Mouse (Mus musculus): ENCODE results near the gene Mecom. TPM values are rescaled to one million over a fixed set of nuclear protein-coding genes. Genes with fewer than 3 reads are reported as not detected.

The Mecom gene
- total and polyA plus RNA-seq, 3 experiments, result not detected

- peaks cover 0 to 11% of the 10 kb centered on the region in 2 experiments; a peak in 2 of 4 replicates for H3K4me1 ChIP-seq (ENCODE audit: control insufficient read depth in 1 of 2, insufficient read depth in 2 of 2)
- no peaks in the 10 kb centered on the region for H3K36me3 ChIP-seq (replicated peaks in 1 of 2; ENCODE audit: control insufficient read depth in 1 of 2, insufficient read depth in 1 of 2, low read length in 1 of 2)
- no peak overlapping the region for H3K9ac ChIP-seq (ENCODE audit: insufficient read depth, low read depth)
- DNase-seq (ENCODE audit: extremely low read depth), result no peak
- TF ChIP-seq MAZ (IDR thresholded peaks at IDR 0.05; ENCODE audit: low read depth, low read length), result no peak
- TF ChIP-seq E2F4 (IDR thresholded peaks at IDR 0.05; ENCODE audit: insufficient replicate concordance, low read depth, low read length), result no peak
- no peak for TF ChIP-seq USF1 (IDR thresholded peaks at IDR 0.05; ENCODE audit: low read depth, low read length)
- no peak for TF ChIP-seq JUN (IDR thresholded peaks at IDR 0.05; ENCODE audit: insufficient read depth, low read depth, low read length)
- TF ChIP-seq POLR2A (IDR thresholded peaks at IDR 0.05; ENCODE audit: low read depth, low read length), result no peak
- no peak for TF ChIP-seq RAD21 (IDR thresholded peaks at IDR 0.05; ENCODE audit: low read depth, low read length)
- no peak for TF ChIP-seq MAX (IDR thresholded peaks at IDR 0.05; ENCODE audit: low read length)
- TF ChIP-seq UBTF (IDR thresholded peaks at IDR 0.05; ENCODE audit: low read depth, low read length), result no peak
- no peak for TF ChIP-seq SMC3 (IDR thresholded peaks at IDR 0.05; ENCODE audit: low read depth, low read length)
- no peak for TF ChIP-seq ZKSCAN1 (IDR thresholded peaks at IDR 0.05; ENCODE audit: borderline replicate concordance, low read depth, low read length)
- TF ChIP-seq CHD1 (IDR thresholded peaks at IDR 0.05; ENCODE audit: low read depth, low read length), result no peak
- no peak for TF ChIP-seq JUND (conservative IDR thresholded peaks at IDR 0.05; ENCODE audit: low read depth, low read length)
- TF ChIP-seq TCF12 (IDR thresholded peaks at IDR 0.05; ENCODE audit: low read depth, low read length), result no peak
- TF ChIP-seq MYC (IDR thresholded peaks at IDR 0.05; ENCODE audit: low read depth, low read length), result no peak
- TF ChIP-seq ZNF384 (IDR thresholded peaks at IDR 0.05; ENCODE audit: low read depth, low read length), result no peak
- TF ChIP-seq KAT2A (IDR thresholded peaks at IDR 0.05; ENCODE audit: insufficient replicate concordance, low read length), result no peak
- no peak for TF ChIP-seq CTCF (conservative IDR thresholded peaks at IDR 0.05 in 1 of 2, IDR thresholded peaks at IDR 0.05 in 1 of 2; ENCODE audit: low read depth in 2 of 2, low read length in 2 of 2)
- no peak for TF ChIP-seq ELF1 (IDR thresholded peaks at IDR 0.05; ENCODE audit: low read depth, low read length)
- no peak for TF ChIP-seq EP300 (IDR thresholded peaks at IDR 0.05; ENCODE audit: low read length)
- no peak for TF ChIP-seq USF2 (conservative IDR thresholded peaks at IDR 0.05; ENCODE audit: low read depth, low read length)
- no peak overlapping the region for H3K4me2 ChIP-seq (ENCODE audit: insufficient read depth, low read depth, poor library complexity, severe bottlenecking)
- no peaks in the 10 kb centered on the region for H3K9me3 ChIP-seq (replicated peaks; ENCODE audit: low read length)
- dilution Hi-C loops (cut with MboI; ENCODE audit: extremely low pct_ligation_motif_present, extremely low pct_unique_long_range_greater_than_20kb, low sequenced_read_pairs) (no loop called here), in situ Hi-C loops (cut with MboI; ENCODE audit: low pct_ligation_motif_present, low pct_unique_long_range_greater_than_20kb, low sequenced_read_pairs) (no loop called here)
- no peak overlapping the region for H3K27ac ChIP-seq (ENCODE audit: insufficient read depth, low read depth)
- H3K4me3 ChIP-seq (replicated peaks in 1 of 3; ENCODE audit: low read depth in 2 of 3, low read length in 2 of 3, poor library complexity in 1 of 3), result no peak overlapping the region
- no peaks in the 10 kb centered on the region for H3K27me3 ChIP-seq (replicated peaks)
- H3K79me2 ChIP-seq (replicated peaks; ENCODE audit: control insufficient read depth, extremely low read depth, insufficient read depth, poor library complexity, severe bottlenecking), result no peaks in the 10 kb centered on the region
Measured at GRCm38 (mm10) chr3:30258421-30258820, 289.4 kb downstream of the Mecom start.

- no peak overlapping the region for H3K4me2 ChIP-seq (ENCODE audit: insufficient read depth, low read depth, poor library complexity, severe bottlenecking)
Measured at GRCm38 (mm10) chr3:30257776-30258175, 290.0 kb downstream of the Mecom start.

More at GRCm38 (mm10) chr3:30257776-30258175, 290.0 kb downstream of the Mecom start:
- Histone ChIP-seq H3K9ac (ENCODE audit: insufficient read depth, low read depth) (no peak overlapping the region), H3K27ac (ENCODE audit: insufficient read depth, low read depth) (no peak overlapping the region), H3K4me1 (ENCODE audit: control insufficient read depth in 1 of 2, insufficient read depth in 2 of 2) (peaks cover 0 to 11% of the 10 kb centered on the region in 2 experiments; a peak in 2 of 4 replicates), H3K36me3 (replicated peaks in 1 of 2; ENCODE audit: control insufficient read depth in 1 of 2, insufficient read depth in 1 of 2, low read length in 1 of 2) (no peaks in the 10 kb centered on the region), H3K9me3 (replicated peaks; ENCODE audit: low read length) (no peaks in the 10 kb centered on the region), H3K27me3 (replicated peaks) (no peaks in the 10 kb centered on the region), H3K79me2 (replicated peaks; ENCODE audit: control insufficient read depth, extremely low read depth, insufficient read depth, poor library complexity, severe bottlenecking) (no peaks in the 10 kb centered on the region), H3K4me3 (replicated peaks in 1 of 3; ENCODE audit: low read depth in 2 of 3, low read length in 2 of 3, poor library complexity in 1 of 3) (no peak overlapping the region)
- in situ Hi-C loops (cut with MboI; ENCODE audit: low pct_ligation_motif_present, low pct_unique_long_range_greater_than_20kb, low sequenced_read_pairs), result no loop called here
- TF ChIP-seq ETS1 (conservative IDR thresholded peaks at IDR 0.05; ENCODE audit: low read depth, low read length), result no peak
- no peak for TF ChIP-seq USF1 (IDR thresholded peaks at IDR 0.05; ENCODE audit: low read depth, low read length)
- no peak for TF ChIP-seq MXI1 (IDR thresholded peaks at IDR 0.05; ENCODE audit: low read depth, low read length)
- no peak for TF ChIP-seq ZC3H11A (IDR thresholded peaks at IDR 0.05; ENCODE audit: low read depth, low read length)
- no peak for TF ChIP-seq NRF1 (IDR thresholded peaks at IDR 0.05; ENCODE audit: low read depth, low read length)
- TF ChIP-seq JUND (conservative IDR thresholded peaks at IDR 0.05; ENCODE audit: low read depth, low read length), result no peak
- no peak for TF ChIP-seq SMC3 (IDR thresholded peaks at IDR 0.05; ENCODE audit: low read depth, low read length)
- no peak for TF ChIP-seq POLR2A (IDR thresholded peaks at IDR 0.05; ENCODE audit: low read depth, low read length)
- no peak for TF ChIP-seq SIN3A (IDR thresholded peaks at IDR 0.05; ENCODE audit: low read length)
- no peak for TF ChIP-seq HCFC1 (IDR thresholded peaks at IDR 0.05; ENCODE audit: low read depth, low read length)
- no peak for TF ChIP-seq MAFK (IDR thresholded peaks at IDR 0.05; ENCODE audit: insufficient replicate concordance, low read length)
- no peak for DNase-seq (ENCODE audit: extremely low read depth)
- dilution Hi-C loops (cut with MboI; ENCODE audit: extremely low pct_ligation_motif_present, extremely low pct_unique_long_range_greater_than_20kb, low sequenced_read_pairs), result no loop called here

Data from CH12.LX (cell line).